Mouse (Mus musculus) left cerebral cortex, adult 6 months (tissue): ENCODE data around the gene Spata32. TPM values are rescaled to one million over a fixed set of nuclear protein-coding genes. Genes with fewer than 3 reads are reported as not detected.

ENCODE experiments used
- long read RNA-seq, 2 experiments: library from polyadenylated mRNA; unstranded; transcript quantifications; one replicate each; pipeline ENCODE4 v2.0.0; 2019 to 2020
- polyA plus RNA-seq: library from polyadenylated mRNA; unstranded; fragments of <200 nt; fragmentation: Nextera tagmentation; gene quantifications from 2 replicates; pipeline ENCODE4 v1.2.3, GENCODE M21; 2021

The Spata32 gene
- polyA plus RNA-seq: 0.33 and 0.49 TPM in 2 replicates
- long read RNA-seq, experiment 1, partial matches to known transcripts: 0 of 1 reads
- long read RNA-seq, experiment 1, other reads (novel, unspliced or antisense): 0 of 1 reads
- long read RNA-seq, experiment 2: 0 reads

GRCm38 (mm10) chr11:103217790-103218516 is at the start of gene Spata32:
Gene Spata32, minus strand, starts transcription at chr11:103218432.

GRCm38 (mm10) chr11:103267346-103268219 is 49.4 kb upstream of the Spata32 start, which contains the start of gene Map3k14:
Gene Map3k14, minus strand, starts transcription at chr11:103267472.

GRCm38 (mm10) chr11:103208458-103208857 is 9.8 kb downstream of the Spata32 start, which contains the start of gene 1700023F06Rik:
Gene 1700023F06Rik, minus strand, starts transcription at chr11:103208558.

GRCm38 (mm10) chr11:103170494-103171285 is 47.5 kb downstream of the Spata32 start, which contains the start of gene Fmnl1:
Gene Fmnl1, plus strand, starts transcription at chr11:103171107.

Other genes starting within 250 kb of the Spata32 start
- gene Nmt1, start 190.2 kb downstream of the Spata32 start, polyA plus RNA-seq: 250 and 262 TPM in 2 replicates
- 16.0 and 42.8 TPM in 2 replicates for gene Dcakd, start 190.1 kb downstream of the Spata32 start, polyA plus RNA-seq
- 3.2 and 7.0 TPM in 2 replicates for gene Plcd3, start 116.8 kb downstream of the Spata32 start, polyA plus RNA-seq
- gene Acbd4, start 116.8 kb downstream of the Spata32 start, polyA plus RNA-seq: 47.7 and 48.6 TPM in 2 replicates
- gene Hexim1, start 102.2 kb downstream of the Spata32 start, polyA plus RNA-seq: 5.2 and 6.1 TPM in 2 replicates
- gene Hexim2, start 86.0 kb downstream of the Spata32 start, polyA plus RNA-seq: 5.2 and 7.2 TPM in 2 replicates
- 13.8 and 37.2 TPM in 2 replicates for gene Fmnl1, start 47.3 kb downstream of the Spata32 start, polyA plus RNA-seq
- gene 1700023F06Rik, start 9.9 kb downstream of the Spata32 start, polyA plus RNA-seq: 2.6 and 2.7 TPM in 2 replicates
- 0.64 and 0.83 TPM in 2 replicates for gene Map3k14, start 49.0 kb upstream of the Spata32 start, polyA plus RNA-seq
- 4.9 and 8.6 TPM in 2 replicates for gene Arhgap27, start 145.3 kb upstream of the Spata32 start, polyA plus RNA-seq
- 2.5 and 5.4 TPM in 2 replicates for gene Plekhm1, start 194.3 kb upstream of the Spata32 start, polyA plus RNA-seq